Mouse (Mus musculus) heart, postnatal 0 days (tissue): ENCODE measurements around the gene Preb.
A peak's percentile ranks its signal among the peaks of the same experiment; 100 is the strongest.

Source experiments
- CTCF ChIP-seq: IDR thresholded peaks from 2 replicates; pipeline ENCODE4 v1.5.1; 2016; ENCODE audit warnings: antibody characterized with exemption, control low read depth, low read depth
- EP300 ChIP-seq: IDR thresholded peaks from 2 replicates; pipeline ENCODE4 v1.6.1; 2016; ENCODE audit warnings: antibody characterized with exemption, low read depth

DNA sequence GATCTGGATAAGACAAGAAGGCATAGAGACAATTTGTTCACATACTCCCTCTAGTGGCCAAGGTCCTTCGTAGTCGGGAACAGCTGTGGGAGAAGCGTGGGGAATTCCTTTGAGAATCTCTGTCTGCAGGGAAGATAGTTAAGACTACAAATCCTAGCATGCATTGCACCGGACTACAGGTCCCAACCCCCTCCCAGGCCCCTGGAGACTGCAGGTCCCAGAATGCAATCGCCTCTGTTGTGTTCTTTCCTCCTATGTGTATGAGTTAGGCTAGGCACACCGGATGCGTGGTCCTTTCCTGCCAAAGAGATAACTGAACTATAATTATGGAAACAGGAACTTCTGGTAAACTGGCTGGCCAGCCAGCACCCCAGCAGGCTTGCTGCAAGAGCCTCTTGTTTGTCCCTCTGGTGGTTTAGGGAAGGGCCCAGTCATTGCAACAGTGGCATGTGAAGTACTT is 44.2 kb downstream of the Preb start:
- peak; percentile 95 for TF ChIP-seq EP300
- TF ChIP-seq CTCF, result peak; percentile 64
